Mouse (Mus musculus): ENCODE results near the gene Ikzf4. TPM values are rescaled to one million over a fixed set of nuclear protein-coding genes. Genes with fewer than 3 reads are reported as not detected.

The Ikzf4 gene
- total RNA-seq (2023): not detected

DNA sequence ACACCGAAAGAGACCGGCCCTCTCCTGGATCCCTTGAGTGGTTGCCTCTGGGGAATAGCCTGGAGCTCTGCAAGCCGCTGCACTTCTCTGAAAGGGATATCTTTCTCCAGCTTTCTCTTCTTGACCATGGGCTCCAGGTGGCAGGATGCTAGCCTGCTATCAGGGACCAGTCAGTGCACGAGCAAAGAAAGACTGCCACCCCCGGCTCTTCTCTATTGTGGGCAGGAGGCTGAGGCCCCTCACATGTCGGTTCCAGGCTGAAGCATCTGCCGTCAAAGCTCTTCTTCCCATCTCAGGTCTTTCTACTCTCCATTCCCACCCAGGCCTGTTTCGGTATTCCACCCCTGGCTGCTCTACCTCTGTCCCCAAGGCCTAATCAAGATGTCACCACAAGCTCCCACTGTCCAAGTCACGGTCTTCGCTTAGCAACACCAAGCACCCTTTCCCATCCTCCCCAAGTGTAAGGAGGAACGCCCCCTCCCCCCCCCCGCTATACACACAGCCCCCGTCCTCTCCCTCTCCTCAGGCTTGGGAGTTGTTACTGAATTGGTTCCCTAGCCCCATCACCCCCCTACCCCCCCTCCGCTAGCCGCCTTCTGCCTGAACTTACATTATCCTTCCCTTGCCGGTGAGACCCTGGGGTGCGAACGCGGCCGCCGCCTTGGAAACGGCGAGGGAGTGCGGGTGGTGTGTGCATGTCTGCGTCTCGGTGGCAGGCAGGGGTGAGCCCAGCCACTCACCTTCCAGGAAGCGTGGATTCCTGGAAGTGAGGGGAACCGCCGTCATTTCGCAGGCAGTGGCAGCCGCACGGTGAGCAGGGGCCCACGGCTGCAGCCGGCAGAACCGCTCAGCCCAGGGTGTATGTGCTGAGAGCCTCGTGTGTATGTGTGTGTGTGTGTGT is at the start of gene Ikzf4:
Gene Ikzf4, minus strand, starts transcription at position 881 of the 901 bp plus-strand sequence.

DNA sequence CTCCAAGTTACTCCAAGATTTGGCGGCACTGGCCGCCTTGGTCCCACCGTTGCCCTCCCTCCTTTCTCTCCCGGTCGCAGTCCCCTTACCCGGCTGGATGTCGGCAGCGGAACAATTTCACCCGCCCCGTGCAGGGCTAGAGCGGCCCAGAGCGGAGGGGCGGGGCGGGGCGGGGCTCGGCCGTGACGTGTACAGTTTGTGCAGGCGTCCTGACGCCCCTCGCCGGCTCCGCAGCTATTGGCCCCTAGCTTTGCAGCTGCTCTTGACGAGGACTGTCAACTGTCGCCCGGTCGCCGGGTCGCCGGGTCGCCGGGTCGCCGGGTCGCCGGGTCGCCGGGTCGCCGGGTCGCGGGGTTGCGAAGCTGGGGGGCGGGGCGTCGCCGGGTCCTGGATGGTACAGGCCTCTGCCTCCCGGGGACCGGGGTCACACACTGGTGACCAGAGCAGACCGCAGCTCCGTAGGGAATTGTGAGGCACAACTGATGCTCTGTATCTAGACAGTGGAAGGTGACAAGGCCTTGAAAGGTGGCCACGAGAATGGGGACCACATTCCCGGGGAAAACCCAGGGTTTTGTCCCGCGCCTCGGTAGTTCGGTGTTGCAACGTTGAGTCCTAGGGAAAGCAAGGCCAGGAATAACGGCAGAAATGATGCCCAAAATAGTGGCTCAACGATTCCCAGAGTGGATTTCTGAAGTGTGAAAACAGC is 28.1 kb upstream of the Ikzf4 start, which contains the start of gene Suox:
Gene Suox, minus strand, starts transcription at position 311 of the 706 bp plus-strand sequence.

DNA sequence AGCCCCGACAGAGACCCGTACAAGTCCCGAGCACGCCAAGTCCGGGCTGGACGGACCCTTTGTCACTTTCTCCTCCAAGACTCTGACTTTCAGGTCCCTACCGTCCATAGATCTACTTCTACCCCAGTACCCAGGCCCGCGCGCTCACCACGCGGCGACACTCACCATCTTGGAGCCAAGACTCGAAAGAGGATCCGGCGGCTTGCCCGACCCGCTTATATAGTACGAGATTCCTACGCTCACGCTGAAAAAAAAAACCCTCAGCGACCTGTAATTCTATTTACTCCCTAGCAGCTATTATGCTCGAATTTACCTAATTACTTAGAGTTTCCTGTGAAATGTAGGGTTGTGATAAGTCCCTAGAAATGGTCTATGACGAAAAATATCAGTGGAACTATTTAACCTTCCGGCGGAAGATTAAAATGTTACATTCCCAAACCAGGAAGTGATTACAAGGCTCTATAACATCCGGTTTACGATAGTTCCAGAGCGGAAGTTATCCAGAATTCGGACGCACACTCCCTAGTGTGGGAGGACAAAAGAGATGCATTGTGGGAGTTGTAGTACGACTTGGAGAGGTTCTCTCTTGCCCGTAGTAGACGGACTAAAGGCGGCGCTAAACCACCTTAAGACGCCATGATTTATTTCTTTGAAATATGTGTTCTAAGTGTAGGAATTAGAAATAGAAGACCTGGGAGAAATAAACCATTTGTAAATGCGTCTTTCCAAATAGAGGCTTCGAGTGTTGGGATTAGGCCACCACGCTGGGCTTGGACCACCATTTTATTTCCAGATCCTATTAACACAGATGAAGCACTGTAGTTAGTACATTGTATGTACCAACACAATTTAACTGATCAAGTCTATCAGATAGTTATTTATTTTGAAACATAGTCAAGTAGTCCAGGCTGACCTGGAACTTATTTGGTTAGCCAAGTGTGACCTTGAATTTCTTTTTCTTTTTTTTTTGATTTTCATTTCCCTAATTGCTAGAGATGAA is 19.2 kb downstream of the Ikzf4 start, which contains the start of gene Rps26:
Gene Rps26, minus strand, starts transcription at position 437 of the 1,000 bp plus-strand sequence.

DNA sequence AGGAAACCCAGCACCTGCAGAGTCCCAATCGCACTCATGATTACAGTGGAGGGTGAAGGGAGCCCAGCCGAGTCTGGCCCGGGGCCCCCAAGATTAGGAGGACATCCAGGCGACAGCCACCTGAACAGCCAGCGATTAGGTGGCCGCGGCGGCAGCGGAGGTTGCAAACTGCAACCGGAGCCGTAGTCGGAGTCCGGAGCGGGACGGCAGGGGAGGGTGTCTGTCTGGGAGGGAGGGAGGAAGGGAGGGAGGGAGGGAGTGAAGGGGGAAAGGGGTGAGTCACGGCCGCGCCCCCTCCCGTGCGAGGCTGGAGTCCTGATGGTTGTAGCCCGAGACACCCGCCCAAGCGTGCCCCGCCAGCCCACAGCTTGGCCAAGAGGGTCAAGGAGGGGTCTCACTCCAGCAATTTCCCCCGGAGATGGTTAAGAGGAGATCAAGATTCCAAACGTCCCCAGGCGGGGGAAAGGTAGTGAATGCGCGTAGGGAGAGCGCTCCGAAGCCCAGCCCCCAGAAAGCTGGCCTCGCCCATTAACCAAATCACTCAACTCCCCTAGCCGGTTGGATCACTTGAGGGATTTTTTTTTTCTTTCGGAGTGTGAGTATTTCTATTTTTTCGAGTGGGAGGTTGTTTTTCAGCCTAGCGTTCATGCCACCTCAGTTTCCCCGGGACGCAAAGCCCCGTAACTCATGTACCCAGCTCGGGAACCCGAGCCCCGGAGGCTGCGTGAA is 56.2 kb downstream of the Ikzf4 start, which contains the start of gene Erbb3:
Gene Erbb3, minus strand, starts transcription at position 189 of the 729 bp plus-strand sequence.

Other genes with a start within 250 kb of the Ikzf4 start
- gene Slc39a5, start 244.8 kb downstream of the Ikzf4 start, total RNA-seq (2023): not detected
- gene Nabp2, start 234.5 kb downstream of the Ikzf4 start, total RNA-seq (2023): 10 to 100 TPM; 31.6 to 43.5 TPM
- gene Rnf41, start 234.3 kb downstream of the Ikzf4 start, total RNA-seq (2023): 10 to 100 TPM; 37.6 to 38.5 TPM
- 10 to 100 TPM; 95.0 to 97.7 TPM for gene Smarcc2, start 186.7 kb downstream of the Ikzf4 start, total RNA-seq (2023)
- 1,000 to 10,000 TPM; 1,139 to 1,227 TPM for gene Myl6, start 151.8 kb downstream of the Ikzf4 start, total RNA-seq (2023)
- 1 to 10 TPM in 1 of 2 experiments, under 1 TPM in 1; 0.98 to 1.8 TPM for gene Myl6b, start 147.3 kb downstream of the Ikzf4 start, total RNA-seq (2023)
- 100 to 1,000 TPM; 126 to 159 TPM for gene Esyt1, start 120.1 kb downstream of the Ikzf4 start, total RNA-seq (2023)
- 10 to 100 TPM; 25.6 to 28.0 TPM for gene Zc3h10, start 98.2 kb downstream of the Ikzf4 start, total RNA-seq (2023)
- 1,000 to 10,000 TPM; 1,597 to 1,656 TPM for gene Rpl41, start 96.7 kb downstream of the Ikzf4 start, total RNA-seq (2023)
- 10 to 100 TPM; 42.7 to 48.3 TPM for gene Pa2g4, start 80.0 kb downstream of the Ikzf4 start, total RNA-seq (2023)
- under 1 TPM; 0.49 to 0.58 TPM for gene Erbb3, start 56.3 kb downstream of the Ikzf4 start, total RNA-seq (2023)
- gene Rps26, start 19.2 kb downstream of the Ikzf4 start, total RNA-seq (2023): 100 to 1,000 TPM; 471 to 533 TPM
- 1 to 10 TPM; 2.3 to 3.2 TPM for gene Suox, start 28.1 kb upstream of the Ikzf4 start, total RNA-seq (2023)
- 100 to 1,000 TPM; 110 to 114 TPM for gene Rab5b, start 50.3 kb upstream of the Ikzf4 start, total RNA-seq (2023)
- gene Pmel, start 58.2 kb upstream of the Ikzf4 start, total RNA-seq (2023): 1 to 10 TPM; 1.6 to 2.2 TPM
- gene Cdk2, start 59.0 kb upstream of the Ikzf4 start, total RNA-seq (2023): 10 to 100 TPM; 74.7 to 85.8 TPM
- 10 to 100 TPM; 50.1 to 52.9 TPM for gene Dgka, start 98.9 kb upstream of the Ikzf4 start, total RNA-seq (2023)
- gene Pym1, start 101.9 kb upstream of the Ikzf4 start, total RNA-seq (2023): 10 to 100 TPM; 18.5 to 21.6 TPM
- gene Mmp19, start 144.9 kb upstream of the Ikzf4 start, total RNA-seq (2023): 1 to 10 TPM; 4.4 to 6.1 TPM
- 10 to 100 TPM; 67.2 to 71.3 TPM for gene Dnajc14, start 158.1 kb upstream of the Ikzf4 start, total RNA-seq (2023)
- 1 to 10 TPM; 4.8 to 5.1 TPM for gene Tmem198b, start 158.4 kb upstream of the Ikzf4 start, total RNA-seq (2023)
- gene Sarnp, start 171.3 kb upstream of the Ikzf4 start, total RNA-seq (2023): 10 to 100 TPM; 33.1 to 39.1 TPM
- gene Ormdl2, start 175.7 kb upstream of the Ikzf4 start, total RNA-seq (2023): 10 to 100 TPM; 17.9 to 23.0 TPM
- gene Gdf11, start 245.7 kb upstream of the Ikzf4 start, total RNA-seq (2023): under 1 TPM; 0.15 to 0.20 TPM

Data from neutrophil, adult 59 days (primary cell).